Mouse (Mus musculus) heart, adult 2 months (tissue): ENCODE measurements around the gene Coa5.

ENCODE experiments used
- CTCF ChIP-seq: fragments of 200-600 bp; IDR thresholded peaks from 2 replicates; pipeline ENCODE4 v1.8.1; 2022; ENCODE audit warnings: antibody characterized with exemption, mild to moderate bottlenecking, moderate library complexity
- EP300 ChIP-seq: fragments of 200-500 bp; IDR thresholded peaks from 2 replicates; pipeline ENCODE4 v1.6.1; 2011; ENCODE audit warnings: low read depth, low read length, control low read depth; ENCODE audit not compliant: insufficient read depth
- POLR2A ChIP-seq: fragments of 200-500 bp; IDR thresholded peaks from 2 replicates; pipeline ENCODE4 v1.6.1; 2011; ENCODE audit warnings: mild to moderate bottlenecking, low read depth, low read length, control low read depth; ENCODE audit not compliant: insufficient read depth

- TF ChIP-seq EP300, result no peak
- TF ChIP-seq POLR2A, result no peak
- no peak for TF ChIP-seq CTCF
Observed at GRCm38 (mm10) chr1:37368768-37369385, 61.0 kb downstream of the Coa5 start.
